Mouse (Mus musculus) liver, adult (tissue): ENCODE results near the gene Disc1.

Experiments
- GATA4 ChIP-seq: IDR thresholded peaks from 2 replicates; pipeline ENCODE4 v1.6.1; 2014; ENCODE audit warnings: mild to moderate bottlenecking, low read length; ENCODE audit not compliant: insufficient replicate concordance

Disc1 gene

DNA sequence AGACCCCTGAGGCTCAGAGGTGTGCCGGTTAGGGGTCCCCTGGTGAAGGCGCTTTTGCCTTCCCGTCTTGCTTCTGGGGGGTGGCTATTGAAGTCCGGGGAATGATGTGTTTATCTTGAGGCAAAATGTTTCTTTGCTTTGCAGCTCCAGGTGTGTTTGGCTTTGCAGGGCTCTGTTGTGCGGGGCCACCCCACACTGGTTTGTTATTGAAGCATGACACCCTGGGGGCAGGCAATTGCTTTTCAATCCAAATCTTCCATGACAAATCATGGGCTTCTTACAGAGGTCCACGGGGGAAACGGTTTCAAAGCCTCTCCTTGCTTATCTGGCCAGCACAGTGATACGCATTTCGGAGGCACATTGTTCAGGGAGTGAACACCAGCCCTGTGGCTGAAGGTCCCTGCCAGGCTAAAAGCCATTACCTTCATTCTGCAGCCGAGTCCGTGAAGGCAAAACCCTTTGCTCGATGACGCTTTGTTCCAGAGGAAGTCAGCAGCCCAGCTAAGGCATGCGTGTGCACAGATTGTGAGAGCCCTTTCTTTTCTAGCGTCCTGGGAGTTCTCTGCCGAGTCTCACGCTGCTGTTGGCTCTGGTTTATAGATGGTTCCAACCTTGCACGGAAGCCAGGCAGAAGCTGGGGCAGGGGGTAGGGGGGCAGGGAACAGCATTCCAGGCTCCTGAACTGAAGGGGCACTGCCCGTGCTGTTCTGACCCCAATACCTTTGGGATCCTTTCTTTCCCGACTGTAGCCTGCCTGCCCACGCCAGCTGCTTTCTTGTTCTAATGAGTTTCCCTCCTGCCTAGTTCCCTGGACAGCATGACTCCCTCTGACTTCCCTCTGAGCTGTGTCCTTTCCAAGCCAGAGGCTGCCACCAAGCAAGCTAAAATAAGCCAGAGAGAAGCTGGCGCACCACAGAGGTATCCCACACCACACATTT, 182.2 kb downstream of the Disc1 start:
- no peak for TF ChIP-seq GATA4

DNA sequence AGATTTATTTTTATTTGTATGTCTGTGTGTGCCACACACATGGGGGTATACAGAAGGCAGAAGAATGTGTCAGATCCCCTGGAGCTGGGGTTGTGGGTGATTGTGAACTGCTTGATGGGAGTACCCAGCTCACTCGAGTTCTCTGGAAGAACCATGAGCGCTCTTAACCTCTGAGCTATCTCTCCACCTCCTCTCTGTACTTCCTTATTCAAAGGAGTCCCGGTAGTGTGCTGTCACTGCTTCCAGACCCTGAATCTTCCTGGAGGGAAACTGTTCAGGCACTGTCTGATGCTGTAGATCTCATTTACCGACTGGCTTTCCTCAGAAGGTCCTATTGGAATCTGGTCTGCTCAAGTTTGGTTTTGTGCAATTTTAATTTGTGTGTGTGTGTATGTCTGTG, 186.8 kb downstream of the Disc1 start:
- no peak for TF ChIP-seq GATA4

- no peak for TF ChIP-seq GATA4
Observed at GRCm38 (mm10) chr8:125242382-125242781, 188.4 kb downstream of the Disc1 start.

DNA sequence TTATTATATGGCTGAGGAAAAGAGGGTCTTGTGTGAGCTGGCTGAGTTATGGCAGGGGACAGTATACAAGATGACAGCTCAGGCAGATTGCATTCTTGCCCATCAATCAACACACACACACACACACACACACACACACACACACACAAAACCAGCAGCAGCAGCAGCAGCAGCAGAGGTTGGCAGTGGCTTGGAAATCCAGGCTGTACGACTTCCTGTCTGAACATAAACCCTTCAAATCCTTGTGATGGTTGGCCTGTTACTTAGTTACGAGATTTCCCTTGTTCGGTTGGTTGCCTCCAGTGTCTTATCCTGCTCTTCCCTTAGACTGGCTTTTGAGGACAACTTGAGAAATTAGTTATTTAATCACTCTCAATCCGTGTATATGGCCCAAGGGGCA, 188.9 kb downstream of the Disc1 start:
- TF ChIP-seq GATA4: no peak

DNA sequence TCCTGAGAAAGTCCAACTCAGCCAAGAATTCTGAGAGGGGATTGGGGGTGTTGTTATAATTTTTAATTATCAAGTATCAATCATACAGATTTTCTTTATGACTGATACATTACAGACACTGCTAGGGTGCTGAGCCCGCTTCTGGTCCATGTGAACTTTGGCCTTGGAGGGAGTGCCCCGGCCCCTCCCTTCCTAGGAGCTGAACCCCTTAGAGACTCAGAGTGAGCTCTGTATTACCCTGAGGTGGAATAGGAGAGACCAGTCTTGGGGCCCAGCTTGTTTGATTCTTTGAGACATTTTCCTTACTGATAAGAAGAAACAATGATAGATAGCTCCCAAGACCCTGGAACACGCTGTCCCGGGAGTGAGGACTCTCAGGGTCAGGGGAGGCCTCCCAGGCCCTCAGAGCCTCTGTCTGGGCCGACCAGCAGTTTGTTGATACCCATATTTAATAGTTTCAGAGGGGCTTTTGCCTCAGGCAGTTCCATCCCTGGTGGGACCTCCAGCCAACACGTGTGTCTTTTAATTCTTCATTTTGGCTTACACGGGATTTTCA, 192.8 kb downstream of the Disc1 start:
- TF ChIP-seq GATA4: no peak

GRCm38 (mm10) chr8:125247349-125247748, 193.4 kb downstream of the Disc1 start:
- TF ChIP-seq GATA4: no peak

DNA sequence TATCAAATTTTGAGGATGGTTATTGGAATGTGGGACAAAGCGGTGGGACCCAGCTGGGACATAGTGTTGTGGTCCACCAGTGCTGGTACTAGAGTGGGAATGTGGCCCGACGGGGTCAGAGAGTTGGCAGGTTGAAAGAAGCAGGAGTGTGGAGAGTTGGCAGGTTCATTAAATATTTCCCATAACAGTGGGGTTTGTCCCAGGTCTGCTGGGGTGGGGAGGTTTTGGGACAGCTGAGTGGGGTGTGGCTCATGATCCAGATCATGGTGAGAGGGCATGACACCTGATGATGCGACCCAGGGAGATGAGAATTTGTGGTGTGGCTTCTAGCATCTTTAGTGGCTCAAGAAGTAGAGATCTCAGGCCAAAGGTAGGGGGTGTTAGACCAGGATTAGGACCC, 199.0 kb downstream of the Disc1 start:
- no peak for TF ChIP-seq GATA4

DNA sequence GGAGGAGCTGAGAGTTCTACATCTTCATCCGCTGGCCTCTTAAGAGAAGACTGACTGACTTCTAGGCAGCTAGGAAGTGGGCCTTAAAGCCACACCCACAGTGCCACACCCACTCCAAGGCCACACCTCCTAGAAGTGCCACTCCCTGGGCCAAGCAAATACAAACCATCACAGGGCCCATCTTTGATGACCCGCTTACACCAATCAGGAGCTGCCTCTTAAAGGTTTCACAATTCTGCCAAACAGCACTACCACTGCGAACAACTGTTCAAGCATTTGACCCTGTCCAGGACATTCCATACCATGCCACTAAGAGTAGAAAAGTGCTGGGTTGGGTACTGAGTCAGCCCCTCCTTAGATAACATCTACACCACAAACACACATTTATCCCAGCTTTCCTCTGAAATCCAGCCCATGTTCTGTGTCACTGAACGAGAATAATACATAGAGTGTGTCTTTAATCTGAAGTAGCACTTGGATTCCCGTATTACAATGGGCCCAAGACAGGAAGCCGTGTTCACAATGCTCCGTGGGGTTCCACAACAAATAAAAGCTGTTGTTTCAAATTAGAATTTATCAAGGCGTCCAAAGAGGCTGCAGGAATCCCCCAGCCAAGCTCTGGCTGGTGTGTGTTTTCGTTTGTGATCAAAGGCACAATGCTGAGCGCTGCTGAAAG, 199.6 kb downstream of the Disc1 start:
- TF ChIP-seq GATA4: no peak

GRCm38 (mm10) chr8:125254188-125255005, 200.4 kb downstream of the Disc1 start:
- no peak for TF ChIP-seq GATA4

DNA sequence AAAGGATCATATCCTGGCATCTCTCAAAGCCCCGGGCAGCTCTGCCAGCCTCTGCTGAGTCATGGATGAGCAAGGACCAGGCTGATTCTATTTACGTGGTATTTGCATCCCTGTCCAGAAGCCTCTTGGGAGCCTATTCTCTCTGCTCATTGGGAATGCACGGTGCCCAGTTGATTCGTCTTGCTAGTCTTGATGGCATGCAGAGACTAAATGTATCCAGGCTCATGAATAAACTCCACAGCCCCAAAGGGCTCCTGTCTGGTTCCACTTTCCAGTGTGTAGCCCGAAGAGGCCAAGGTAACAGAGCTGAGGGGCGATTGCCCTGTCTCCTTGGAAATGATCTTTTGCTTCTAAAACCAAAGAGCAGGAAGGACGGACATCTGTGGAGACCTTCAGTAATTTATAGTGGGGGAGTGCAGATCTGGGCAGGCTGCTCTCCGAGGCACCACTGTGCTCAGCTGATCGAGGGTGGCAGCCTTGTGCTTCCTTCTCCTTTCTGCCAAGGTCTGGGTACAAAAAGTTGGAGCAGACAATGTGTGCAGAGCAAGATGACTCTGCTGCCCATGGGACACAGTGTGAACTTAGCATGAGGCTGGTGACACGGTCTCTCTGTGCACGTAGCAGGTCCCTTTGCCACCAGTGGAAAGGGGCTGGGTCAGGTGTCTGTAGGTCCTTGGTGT, 201.2 kb downstream of the Disc1 start:
- TF ChIP-seq GATA4: no peak

GRCm38 (mm10) chr8:125257660-125258059, 203.7 kb downstream of the Disc1 start:
- no peak for TF ChIP-seq GATA4

DNA sequence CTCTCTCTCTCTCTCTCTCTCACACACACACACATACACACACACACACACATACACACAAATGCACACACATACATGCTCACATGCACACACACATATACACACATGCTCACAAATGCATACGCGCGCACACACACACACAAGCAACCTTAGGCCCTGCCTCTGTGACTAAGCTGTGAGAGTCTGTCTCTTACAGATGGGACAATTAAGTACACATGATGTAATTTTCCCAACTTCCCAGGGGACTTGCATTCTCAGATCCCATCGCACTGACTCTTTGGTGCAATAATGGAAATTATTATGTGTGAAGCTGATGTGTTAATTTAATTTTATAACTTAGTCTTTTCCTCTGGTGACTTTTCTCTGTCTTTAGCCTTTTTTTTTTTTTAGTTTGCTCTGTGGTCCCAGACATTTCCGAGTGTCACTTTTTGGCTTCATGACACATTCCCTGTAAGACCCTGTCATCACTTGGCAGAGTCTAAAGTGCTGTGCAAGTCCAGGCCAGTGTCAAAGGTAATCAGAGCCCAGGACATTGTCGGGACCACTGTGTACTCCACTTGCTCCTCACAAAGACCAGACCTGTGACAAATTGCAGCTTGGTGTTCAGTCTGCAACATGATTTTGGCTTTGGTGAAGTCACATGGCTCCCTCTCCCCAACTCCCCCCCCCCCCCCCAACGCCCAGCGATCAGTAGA, 205.0 kb downstream of the Disc1 start:
- TF ChIP-seq GATA4: no peak

- no peak for TF ChIP-seq GATA4
Observed at GRCm38 (mm10) chr8:125268181-125268705, 214.2 kb downstream of the Disc1 start.

GRCm38 (mm10) chr8:125270292-125270691, 216.3 kb downstream of the Disc1 start:
- TF ChIP-seq GATA4: no peak
